Mouse (Mus musculus) brain, embryonic 14.5 days (tissue): ENCODE measurements around the gene Zbtb20. TPM values are rescaled to one million over a fixed set of nuclear protein-coding genes. Genes with fewer than 3 reads are reported as not detected.

Experiments used
- DNase-seq: peaks from one replicate; pipeline ENCODE4 v3.0.0-alpha.2; 2011; ENCODE audit warnings: low read depth
- CTCF ChIP-seq: fragments of 200-500 bp; IDR thresholded peaks from 2 replicates; pipeline ENCODE4 v1.5.1; 2012; ENCODE audit warnings: inconsistent platforms, mild to moderate bottlenecking, moderate library complexity, borderline replicate concordance; ENCODE audit not compliant: insufficient read depth, insufficient read length; ENCODE audit errors: extremely low read depth
- POLR2A ChIP-seq: fragments of 200-500 bp; IDR thresholded peaks from 2 replicates; pipeline ENCODE4 v1.6.1; 2012; ENCODE audit warnings: mild to moderate bottlenecking, inconsistent platforms, borderline replicate concordance; ENCODE audit not compliant: poor library complexity, insufficient read depth, insufficient read length, severe bottlenecking; ENCODE audit errors: extremely low read depth
- polyA plus RNA-seq: library from polyadenylated mRNA; depleted of rRNA; stranded (reverse); fragments of >200 nt; gene quantifications from 2 replicates; pipeline ENCODE4 v1.2.3, GENCODE M21; 2012

Zbtb20 gene
- polyA plus RNA-seq, 1 experiment: 18.0 TPM

- TF ChIP-seq POLR2A (no peak), CTCF (no peak)
- DNase-seq: no peak
Observed at GRCm38 (mm10) chr16:43388389-43388788, 512.7 kb downstream of the Zbtb20 start.

- no peak for TF ChIP-seq CTCF
- TF ChIP-seq POLR2A: no peak
- DNase-seq: no peak
Observed at GRCm38 (mm10) chr16:43390387-43390786, 514.7 kb downstream of the Zbtb20 start.

- no peak for TF ChIP-seq CTCF
- TF ChIP-seq POLR2A: no peak
- DNase-seq: no peak
Observed at GRCm38 (mm10) chr16:43393382-43393781, 517.7 kb downstream of the Zbtb20 start.

- DNase-seq: no peak
- no peak for TF ChIP-seq POLR2A
- TF ChIP-seq CTCF: no peak
Observed at GRCm38 (mm10) chr16:43394013-43394568, 518.4 kb downstream of the Zbtb20 start.

GRCm38 (mm10) chr16:43394760-43395159, 519.1 kb downstream of the Zbtb20 start:
- DNase-seq: no peak
- no peak; the same call in 1 of the 2 replicates for TF ChIP-seq CTCF
- no peak for TF ChIP-seq POLR2A

GRCm38 (mm10) chr16:43396849-43397628, 521.4 kb downstream of the Zbtb20 start:
- TF ChIP-seq POLR2A (no peak), CTCF (no peak)
- no peak for DNase-seq

- TF ChIP-seq CTCF (no peak), POLR2A (no peak)
- DNase-seq: no peak
Observed at GRCm38 (mm10) chr16:43397629-43398323, 522.1 kb downstream of the Zbtb20 start.

GRCm38 (mm10) chr16:43399428-43399827, 523.7 kb downstream of the Zbtb20 start:
- no peak for TF ChIP-seq CTCF
- TF ChIP-seq POLR2A: no peak
- DNase-seq: no peak

GRCm38 (mm10) chr16:43400046-43400445, 524.4 kb downstream of the Zbtb20 start:
- DNase-seq: no peak
- TF ChIP-seq POLR2A: no peak
- TF ChIP-seq CTCF: no peak

- no peak for DNase-seq
- no peak for TF ChIP-seq POLR2A
- TF ChIP-seq CTCF: no peak
Observed at GRCm38 (mm10) chr16:43400949-43401348, 525.3 kb downstream of the Zbtb20 start.

- DNase-seq: no peak
- TF ChIP-seq CTCF (no peak), POLR2A (no peak)
Observed at GRCm38 (mm10) chr16:43402888-43403287, 527.2 kb downstream of the Zbtb20 start.

- TF ChIP-seq CTCF (no peak), POLR2A (no peak)
- no peak for DNase-seq
Observed at GRCm38 (mm10) chr16:43405089-43405488, 529.4 kb downstream of the Zbtb20 start.
